Mouse (Mus musculus) lung, postnatal 14 days (tissue): ENCODE results near the gene BC004004.
"Not testable (repeated sequence)": the region's sequence is repeated elsewhere in the genome, so short reads cannot be mapped to it uniquely, and the experiment has no call there.

Experiments
- DNase-seq: peaks from one replicate; pipeline ENCODE4 v3.0.0; 2021

The BC004004 gene

DNA sequence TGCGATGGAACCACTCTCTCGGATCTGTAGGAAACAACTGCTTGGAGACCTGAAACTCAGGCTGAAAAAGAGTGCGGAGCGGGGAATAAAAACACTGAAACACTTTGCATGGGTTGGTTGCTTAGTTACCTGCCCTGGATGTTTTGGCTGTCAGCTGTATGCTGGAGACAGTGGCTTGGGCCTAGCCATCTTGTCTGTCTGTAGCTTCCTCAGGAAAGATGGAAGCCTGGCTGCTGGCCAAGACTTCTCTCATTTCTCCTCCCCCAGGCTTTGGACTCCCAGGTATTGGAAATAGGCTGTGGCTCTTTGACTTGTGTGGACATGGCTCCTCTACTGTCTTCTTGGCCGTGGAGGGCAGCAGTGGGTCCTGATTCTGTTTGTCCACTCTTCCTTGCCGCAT, 32.8 kb downstream of the BC004004 start:
- no peak for DNase-seq

DNA sequence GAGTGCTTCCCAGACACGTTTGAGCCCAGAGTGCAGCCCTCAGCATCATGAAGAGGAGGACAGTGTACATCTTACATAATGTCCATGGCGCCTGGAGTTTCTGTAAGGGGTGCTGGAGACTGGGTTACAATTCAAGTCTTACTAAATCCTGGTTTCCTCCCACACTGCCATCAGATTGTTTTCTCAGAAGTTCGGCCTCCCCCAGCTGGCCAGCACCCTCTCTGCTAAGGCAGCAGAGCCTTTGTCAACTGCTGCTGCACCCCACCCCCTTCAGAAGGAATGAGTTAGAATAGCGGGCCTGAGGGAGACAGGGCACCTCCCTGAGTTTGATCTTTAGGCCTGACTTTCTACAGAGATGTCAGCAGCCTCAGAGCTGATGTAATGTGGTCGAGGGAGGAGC, 33.6 kb downstream of the BC004004 start:
- DNase-seq = no peak

DNA sequence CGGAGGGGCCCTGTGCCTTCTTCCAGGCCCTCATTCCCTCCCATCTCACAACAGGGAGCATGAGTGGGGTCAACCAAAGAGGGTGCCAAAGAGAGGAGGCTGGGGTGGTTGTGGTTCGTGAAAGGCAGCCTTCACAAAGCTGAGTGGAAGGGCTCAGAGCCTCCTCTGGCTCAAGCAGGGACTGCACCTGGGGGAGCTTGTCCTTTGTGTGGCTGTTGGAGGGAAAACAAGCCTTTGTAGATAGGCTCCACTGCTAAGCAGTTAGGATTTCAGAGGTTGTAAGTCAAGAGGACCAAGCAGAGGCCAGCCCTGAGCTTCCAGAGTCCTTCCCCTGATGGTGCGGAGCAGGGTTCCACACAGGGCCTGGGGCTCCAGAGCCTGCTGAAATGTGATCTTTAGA, 34.5 kb downstream of the BC004004 start:
- no peak for DNase-seq

DNA sequence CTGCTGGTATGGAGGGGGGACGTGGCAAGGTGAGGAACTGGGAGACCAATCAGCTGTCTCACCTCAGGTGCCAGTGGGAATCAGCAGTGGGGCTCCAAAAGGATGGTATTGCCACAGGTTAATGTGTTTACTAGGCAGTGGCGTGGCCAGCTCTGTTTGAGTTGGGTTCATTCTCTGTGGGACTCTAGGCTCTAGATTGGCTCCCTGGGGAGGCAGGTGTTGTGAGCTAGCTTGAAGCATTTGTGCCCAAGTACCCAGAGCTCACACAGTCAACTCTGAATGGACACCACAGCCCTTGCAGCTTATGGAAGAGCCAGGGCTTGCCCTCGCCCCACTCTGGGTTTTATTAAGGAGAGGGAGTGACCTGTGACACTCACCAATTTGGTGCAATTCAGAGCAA, 35.3 kb downstream of the BC004004 start:
- DNase-seq = no peak

DNA sequence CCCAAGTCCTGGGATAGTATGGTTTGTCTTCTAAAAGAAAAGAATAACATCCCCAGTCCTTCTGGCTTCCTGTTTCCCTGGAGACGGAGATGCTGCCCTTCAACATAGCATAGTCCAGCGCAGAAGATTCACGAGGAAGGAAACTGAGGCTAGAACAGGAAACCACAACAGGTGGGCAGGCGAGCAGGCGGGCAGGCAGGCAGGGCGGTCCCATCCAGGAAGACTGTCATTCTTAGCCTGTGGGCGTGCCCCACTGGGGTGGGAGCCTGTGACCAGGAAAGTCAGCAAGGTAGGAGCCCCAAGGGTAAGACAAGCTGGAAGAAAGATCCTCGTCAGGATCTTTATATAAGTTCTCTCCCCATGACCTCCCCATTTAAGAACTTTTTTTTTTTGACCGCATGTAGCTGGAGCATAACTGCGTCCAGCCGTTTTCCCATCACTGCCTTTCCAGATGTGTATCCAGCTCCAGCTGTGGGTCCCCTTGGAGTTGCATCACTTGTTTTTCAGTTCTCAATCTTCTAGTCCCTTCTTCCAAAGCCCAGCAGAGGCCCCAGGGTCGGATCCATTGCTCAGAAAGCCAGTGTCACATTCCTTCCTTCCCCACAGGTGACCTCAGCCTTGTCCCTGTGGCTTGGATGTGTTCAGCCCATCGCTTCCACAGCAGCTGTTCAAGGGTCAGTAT, 35.9 kb downstream of the BC004004 start:
- no peak for DNase-seq

DNA sequence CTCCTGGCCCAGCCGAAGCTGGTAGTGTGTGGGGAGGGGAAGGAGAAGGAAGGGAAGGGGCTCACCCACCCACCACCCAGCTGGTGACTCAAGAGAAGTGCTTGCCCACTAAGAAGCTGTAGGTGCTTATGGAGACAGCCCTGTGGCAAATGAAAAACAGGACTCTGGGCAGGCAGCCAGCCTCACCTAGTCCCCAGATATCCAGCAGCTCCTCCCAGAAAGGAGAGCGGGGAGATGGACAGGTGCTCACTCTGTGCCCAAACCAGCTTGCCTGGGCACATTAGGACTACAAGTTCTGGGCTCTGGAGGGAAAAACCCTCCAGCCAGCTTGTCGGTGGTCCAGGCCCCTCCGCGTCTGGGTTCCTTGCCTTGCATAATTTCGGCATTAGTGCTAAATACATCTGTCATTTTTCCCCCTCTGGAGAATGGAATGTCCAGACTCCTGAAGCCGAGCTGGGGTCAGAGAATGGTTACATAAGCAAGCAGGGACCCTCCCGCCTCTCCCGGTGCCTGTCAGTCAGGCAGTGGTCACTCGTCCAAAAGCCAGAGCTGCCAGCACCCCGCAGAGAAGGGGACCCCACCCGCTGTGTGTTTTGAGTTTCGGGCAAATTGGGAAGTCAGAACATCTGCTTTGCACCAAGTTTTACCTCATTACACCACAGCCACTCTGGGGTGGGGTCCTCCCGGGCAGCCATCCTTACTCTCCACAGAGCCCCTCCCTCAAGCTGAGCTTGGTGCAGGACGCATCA, 36.6 kb downstream of the BC004004 start:
- DNase-seq = peak; percentile 63

DNA sequence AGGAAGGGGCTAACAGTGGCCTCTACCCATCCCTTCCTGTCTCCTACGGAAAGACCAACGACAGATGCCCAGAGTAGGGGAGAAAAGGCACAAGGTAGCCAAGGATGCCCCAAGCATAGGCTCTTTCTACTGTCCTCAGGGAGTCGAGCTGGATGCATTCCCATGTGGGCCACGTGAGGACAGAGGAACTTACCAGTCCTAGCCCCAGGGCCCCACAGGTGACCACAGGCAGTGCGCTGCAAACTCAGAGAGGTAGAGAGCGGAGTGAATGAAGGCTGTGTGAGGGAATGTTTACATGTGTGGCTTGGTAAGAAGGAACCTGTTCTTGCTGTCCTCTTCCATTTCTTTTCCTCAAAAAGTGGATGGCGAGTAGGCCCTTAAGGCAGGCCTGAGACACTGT, 37.3 kb downstream of the BC004004 start:
- DNase-seq = no peak

DNA sequence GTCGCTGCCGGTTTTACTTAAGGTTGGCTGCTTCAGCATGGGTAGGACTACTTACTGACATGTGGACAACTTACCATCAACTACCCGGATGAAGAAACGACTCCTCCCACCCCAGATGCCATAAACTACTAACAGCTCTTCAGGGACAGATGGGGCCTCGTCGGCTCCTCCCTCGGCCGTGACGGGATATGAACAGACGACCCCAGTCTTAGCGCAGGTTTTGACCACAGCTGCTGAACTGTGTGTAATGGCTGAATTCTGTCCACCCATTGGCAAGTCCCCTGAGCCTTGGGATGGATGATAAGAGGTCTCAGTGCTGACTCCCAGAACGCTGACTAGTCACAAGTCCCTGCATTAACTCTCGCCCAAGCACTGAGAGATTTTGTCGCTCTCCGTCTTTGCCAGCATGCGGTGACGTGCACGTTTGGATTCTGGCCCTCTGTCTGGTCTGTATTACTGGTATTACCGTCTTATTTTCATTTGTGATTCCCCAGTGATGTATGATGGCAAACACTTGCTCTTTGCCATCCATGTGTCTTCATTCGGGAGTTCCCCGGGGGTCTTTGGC, 41.6 kb downstream of the BC004004 start:
- DNase-seq = no peak

DNA sequence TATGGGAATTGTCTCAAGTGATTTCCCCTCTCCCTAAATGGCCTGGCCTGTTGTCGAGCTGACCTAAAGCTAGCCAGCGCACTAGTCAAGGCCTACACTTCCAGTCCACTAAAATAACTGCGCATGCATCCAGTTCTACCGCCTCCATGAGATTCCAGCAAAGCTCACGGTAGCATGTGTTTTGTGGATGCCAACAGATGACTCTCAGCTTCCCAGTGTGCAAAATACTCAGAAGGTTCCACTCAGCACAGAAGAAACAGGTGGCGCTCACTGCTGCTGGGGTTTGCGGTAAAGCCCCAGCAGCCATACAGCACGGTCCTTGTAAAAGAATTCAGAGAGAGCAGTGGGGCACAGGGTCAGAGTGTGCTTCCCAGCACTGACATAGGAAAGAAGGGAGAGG, 43.0 kb downstream of the BC004004 start:
- DNase-seq = no peak

DNA sequence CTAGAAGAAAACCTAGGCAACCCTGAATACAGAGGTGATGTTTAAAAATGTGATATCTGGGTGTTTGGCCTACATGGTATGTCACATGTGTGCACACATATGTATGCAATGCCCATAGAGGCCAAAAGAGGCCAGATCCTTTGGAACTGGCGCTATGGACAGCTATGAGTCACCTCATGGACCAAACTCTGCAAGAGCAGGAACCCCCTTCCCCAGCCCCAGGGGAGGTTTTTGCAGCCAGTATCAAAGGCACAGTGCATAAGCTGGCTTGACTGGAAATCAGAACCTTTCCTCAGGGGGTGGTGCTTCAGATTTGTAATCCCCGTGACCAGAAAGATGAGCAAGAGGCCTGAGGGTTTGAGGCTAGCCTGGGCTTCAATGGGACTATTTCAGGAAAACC, 43.5 kb downstream of the BC004004 start:
- no peak for DNase-seq

DNA sequence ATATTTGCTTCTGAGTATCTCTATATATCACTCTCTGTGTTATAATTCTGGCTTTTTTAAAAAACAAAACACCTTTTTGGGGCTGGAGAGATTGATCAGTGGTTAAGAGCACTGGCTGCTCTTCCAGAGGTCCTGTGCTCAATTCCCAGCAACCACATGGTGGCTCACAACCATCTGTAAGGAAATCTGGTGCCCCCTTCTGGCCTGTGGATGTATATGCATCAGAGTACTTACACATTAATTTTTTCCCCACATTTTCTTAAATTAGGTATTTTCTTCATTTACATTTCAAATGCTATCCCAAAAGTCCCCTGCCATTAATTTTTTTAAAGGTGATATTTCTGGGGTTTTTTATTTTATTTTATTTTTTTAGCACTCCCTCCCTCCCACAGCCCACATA, 44.7 kb downstream of the BC004004 start:
- no peak for DNase-seq

DNA sequence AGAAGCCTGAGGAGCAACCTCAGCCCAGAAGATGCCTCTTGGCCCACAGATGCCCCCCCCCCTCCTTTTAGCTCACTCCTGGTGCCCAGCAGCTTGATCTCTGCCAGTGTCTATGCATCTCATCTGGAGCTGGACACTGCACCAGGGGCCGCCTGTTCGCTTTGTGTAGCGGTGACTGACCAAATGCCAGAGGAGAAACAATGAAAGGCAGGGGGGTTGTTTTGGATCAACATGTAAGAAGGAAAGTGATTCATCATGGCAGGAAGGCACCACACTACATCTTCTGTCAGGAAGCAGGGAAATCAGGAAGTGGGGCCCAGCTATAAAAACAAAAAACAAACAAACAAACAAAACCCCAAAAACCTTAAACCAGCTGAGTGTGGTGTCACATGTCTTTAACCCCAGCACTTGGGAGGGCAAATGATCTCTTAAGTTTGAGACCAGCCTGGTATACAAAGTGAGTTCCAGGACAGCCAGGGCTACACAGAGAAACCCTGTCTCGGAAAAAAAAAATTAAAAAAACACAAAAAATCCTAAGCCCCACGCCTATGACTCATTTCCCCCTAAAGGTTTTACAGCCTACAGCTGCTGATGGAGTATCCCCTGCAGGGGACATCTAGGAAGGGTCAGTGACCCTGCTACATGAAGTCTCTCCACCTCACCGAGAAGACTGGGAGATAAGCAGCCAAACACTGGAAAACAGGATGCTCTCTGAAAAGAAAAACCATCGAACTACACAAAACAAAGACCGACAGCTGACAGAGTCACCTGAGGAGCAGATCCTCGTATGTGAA, 47.3 kb downstream of the BC004004 start:
- DNase-seq = no peak

DNA sequence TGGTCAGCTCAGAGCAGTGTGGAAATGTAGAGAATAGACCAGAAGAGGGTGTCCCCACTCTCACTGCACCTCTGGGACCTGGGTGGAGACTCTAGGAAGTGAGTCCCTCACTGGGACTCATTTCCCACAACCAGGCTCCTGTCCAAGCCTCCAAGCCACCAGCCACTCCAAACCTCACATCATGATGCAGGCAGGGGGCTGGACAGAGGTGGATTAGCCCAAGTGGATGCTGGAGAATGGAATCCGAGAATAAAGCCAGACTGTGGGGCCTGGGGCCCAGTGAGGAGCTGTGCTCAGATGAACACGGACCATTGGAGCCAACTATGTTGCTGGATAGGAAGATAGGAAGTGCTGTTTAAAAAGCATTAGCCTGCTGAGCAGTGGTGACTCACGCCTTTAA, 48.3 kb downstream of the BC004004 start:
- no peak for DNase-seq

DNA sequence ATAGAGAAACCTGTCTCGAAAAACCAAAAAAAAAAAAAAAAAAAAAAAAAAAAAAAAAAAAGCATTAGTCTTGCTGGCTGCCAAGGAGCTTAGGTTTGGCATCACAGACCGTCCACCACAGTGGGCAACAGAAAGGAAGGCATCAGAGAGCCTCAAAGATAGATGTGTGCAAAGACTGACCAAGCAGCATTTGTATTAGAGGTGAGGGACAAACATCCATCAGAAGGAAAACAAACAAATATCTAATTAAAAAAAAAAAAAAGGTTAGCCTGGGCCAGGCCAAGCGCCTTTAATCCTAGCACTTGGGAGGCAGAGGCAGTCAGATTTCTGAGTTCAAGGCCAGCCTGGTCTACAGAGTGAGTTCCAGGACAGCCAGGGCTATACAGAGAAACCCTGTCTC, 48.8 kb downstream of the BC004004 start, which contains the start of gene Pi16:
TSS of gene Pi16 (plus strand) at position 301 of the 400 bp plus-strand sequence.
- not testable (repeated sequence) for DNase-seq

DNA sequence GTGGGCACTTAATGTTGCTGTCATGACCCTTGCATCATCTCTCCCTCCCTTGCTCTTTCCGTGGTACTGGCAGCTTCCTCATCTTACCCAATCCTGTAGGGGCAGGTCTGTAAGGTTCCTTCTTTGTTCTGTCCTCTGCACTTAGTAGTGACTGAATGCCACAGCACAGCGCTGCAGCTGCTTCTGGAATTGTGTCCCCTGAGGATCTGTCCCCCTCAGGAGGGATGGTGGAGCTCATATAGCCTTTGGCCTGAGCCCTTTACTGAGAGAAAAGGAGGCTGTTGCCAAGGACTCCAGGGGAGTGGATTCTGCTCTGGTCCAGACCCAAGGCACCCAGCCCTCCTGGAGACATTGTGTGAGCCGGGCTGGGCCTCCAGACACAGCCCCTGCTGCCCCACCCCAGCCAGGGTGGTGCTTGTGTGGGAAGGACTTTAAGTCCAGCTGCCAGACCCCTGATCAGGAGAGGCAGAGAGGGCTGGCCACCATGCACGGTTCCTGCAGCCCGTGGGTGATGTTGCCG, 50.2 kb downstream of the BC004004 start:
- no peak for DNase-seq

DNA sequence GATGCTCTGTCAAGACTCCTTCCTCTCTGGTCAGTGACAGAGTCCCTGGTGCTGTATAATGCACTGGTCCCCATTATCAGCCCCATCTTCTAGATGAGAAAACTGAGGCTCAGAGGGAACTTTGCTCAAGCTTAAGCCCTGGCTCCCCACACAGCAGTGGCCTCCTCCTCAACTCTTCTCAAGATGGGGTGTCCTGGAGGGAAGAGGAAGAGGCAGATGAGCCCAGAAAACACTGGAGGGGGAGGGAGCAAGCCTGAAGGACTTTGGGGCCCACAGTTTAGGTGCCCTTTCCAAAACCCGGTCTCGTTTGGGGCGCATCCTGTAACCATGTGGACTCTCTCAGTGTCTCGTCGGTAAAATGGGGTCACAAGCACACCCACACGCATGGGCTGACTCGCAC, 50.9 kb downstream of the BC004004 start:
- DNase-seq = no peak

DNA sequence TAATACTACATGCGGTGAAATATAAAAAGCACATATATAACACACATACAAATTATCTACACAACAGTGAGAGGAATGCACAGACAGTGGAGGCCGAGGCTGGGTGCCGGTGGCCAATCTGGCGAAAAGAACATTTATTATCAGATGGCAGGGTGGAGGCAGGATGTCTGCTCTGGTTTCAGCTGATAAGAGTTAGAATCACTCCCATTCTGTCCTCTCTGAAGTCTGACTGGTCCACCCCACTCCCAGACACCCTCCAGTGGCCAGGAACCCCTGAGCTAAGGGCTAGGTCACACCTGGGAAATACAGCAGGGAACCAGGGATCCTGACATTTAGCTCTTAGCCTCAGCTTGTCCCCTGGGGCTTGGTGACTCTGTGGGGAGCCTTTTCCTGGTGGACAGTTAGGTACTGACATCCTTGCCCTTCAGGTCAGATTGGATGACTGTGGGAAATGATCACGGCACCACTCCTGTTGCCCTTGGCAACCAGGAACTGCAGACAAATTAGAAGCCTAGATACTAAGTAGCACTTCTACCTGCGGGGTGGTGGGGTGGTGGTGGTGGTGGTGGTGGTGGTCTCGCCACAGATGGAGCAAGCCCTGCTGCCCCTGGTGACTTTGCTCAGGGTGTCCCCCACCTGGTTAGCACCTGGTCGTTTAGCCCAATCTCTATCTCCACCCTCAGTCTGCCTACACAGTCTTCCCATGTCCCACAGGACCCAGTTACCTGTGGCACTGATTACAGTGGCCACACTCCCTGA, 51.5 kb downstream of the BC004004 start:
- no peak for DNase-seq

DNA sequence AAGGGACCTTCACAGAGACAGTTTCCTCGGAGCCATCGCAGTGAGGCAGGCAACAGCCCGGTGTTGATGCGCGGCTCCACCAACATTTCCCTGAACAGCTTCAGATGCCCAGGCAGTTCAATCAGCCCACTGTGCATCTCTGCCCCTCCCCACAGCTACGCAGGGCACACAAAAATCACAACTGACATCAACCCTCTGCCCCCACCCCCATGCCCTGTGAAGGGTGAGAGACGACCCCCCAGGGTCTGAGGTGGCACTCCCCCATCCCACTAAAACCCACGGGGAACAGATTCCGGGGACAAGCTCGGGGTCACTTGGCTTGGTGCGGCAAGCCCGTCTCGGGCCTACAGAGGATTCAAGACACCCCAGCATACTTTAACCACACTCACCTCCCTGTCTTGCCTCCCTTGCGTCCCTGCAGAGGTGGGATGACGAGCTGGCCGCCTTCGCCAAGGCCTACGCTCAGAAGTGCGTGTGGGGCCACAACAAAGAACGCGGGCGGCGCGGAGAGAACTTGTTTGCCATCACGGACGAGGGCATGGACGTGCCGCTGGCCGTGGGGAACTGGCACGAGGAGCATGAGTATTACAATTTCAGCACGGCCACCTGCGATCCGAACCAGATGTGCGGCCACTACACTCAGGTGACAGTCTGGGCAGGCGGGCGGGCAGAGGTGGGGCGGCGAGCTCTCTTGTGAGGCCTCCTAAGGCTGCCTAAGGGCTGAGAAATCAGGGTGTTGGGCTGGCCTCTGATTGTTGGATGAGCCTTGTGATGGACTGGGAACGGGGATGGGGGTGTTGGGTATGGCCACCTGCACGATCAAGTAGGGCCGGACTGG, 53.4 kb downstream of the BC004004 start:
- no peak for DNase-seq

DNA sequence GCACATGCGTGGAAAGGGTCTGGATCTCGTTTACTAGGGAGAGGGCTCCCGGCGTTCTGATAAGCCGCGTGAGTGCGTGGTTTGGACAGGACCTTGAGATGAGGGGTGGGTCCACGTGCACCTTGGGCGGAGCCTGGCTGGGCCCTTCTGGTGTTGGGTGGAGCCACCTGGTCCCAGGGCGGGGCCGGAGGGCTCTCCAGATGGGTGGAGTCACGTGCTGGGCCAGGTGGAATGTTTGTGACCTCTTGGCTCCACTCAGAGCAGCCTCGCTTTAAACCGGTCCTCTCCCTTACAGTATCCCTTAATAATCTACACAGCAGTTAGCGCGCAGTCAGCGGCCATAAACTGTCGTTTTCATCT, 54.0 kb downstream of the BC004004 start:
- peak; percentile 78 for DNase-seq

DNA sequence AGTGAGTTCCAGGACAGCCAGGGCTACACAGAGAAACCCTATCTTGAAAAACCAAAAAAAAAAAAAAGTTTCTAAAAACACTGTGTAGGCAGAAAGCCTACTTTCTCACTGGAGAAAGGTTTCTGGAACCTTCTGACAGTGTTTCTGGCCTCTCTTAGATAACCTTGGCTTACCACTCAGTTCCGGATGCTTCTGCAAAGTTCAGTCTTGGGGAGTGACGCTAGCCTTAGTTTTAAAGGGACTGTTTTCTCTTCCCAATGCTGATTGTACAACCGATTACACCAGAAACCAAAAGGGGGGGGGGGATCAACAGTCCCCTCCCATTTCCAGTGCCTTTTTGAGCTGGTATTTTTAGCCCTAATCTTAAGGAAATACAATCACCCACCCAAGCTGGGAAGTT, 55.0 kb downstream of the BC004004 start:
- DNase-seq = no peak

DNA sequence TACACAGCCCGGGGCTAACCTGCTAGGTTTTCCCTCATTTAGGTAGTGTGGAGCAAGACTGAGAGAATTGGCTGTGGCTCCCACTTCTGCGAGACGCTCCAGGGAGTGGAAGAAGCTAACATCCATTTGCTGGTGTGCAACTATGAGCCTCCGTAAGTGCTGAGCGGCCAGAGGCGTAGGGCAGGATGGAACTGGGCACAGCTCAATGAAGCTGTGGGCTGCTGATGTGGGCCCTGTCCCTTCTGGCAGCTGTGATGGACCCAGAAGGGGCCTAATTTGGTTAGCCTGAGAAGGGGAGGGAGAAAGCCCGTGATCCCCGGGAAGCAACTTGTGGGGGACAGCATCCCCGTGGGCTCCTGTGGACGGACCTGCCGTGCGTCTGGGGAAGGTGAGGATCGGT, 57.2 kb downstream of the BC004004 start:
- no peak for DNase-seq
